Mouse (Mus musculus) MEL (cell line): Measurements from ENCODE around the gene Dock9. TPM values are rescaled to one million over a fixed set of nuclear protein-coding genes. Genes with fewer than 3 reads are reported as not detected.

Source experiments
- DNase-seq: peaks from one replicate; pipeline ENCODE4 v3.0.0; 2011; ENCODE audit warnings: low read depth, low spot score
- H3K27ac ChIP-seq: 2 replicates; pipeline ENCODE4 v1.5.1; 2012; ENCODE audit warnings: low read depth, mild to moderate bottlenecking, control low read depth, low read length, moderate library complexity; ENCODE audit not compliant: control insufficient read depth
- H3K27me3 ChIP-seq, 2 experiments: fragments of 150-350 bp in 1 of 2; sonication (generic) in 1 of 2; 2 replicates each; pipeline ENCODE4 v1.6.1; 2012; ENCODE audit warnings: low read length in 2 of 2, mild to moderate bottlenecking in 2 of 2, improper control_type of control experiment in 1 of 2, moderate library complexity in 1 of 2; ENCODE audit not compliant: insufficient read depth in 2 of 2, control insufficient read depth in 1 of 2
- H3K36me3 ChIP-seq, 2 experiments: 2 replicates each; pipeline ENCODE4 v1.6.1; 2012 to 2014; ENCODE audit warnings: low read length in 2 of 2, improper control_type of control experiment in 1 of 2, inconsistent platforms in 1 of 2, mild to moderate bottlenecking in 1 of 2; ENCODE audit not compliant: insufficient read depth in 2 of 2, control insufficient read depth in 1 of 2
- H3K4me1 ChIP-seq, 2 experiments: fragments of 150-350 bp in 1 of 2; sonication (generic) in 1 of 2; 2 replicates each; pipeline ENCODE4 v1.6.1; 2012; ENCODE audit warnings: low read length in 2 of 2, improper control_type of control experiment in 1 of 2, mild to moderate bottlenecking in 1 of 2; ENCODE audit not compliant: insufficient read depth in 2 of 2, control insufficient read depth in 1 of 2
- H3K4me3 ChIP-seq, 2 experiments: fragments of 150-350 bp in 1 of 2; sonication (generic) in 1 of 2; 2 replicates each; pipeline ENCODE4 v1.5.1; 2012; ENCODE audit warnings: low read depth in 2 of 2, low read length in 2 of 2, mild to moderate bottlenecking in 2 of 2, moderate library complexity in 2 of 2, control low read depth in 1 of 2, improper control_type of control experiment in 1 of 2; ENCODE audit not compliant: control insufficient read depth in 1 of 2, insufficient read depth in 1 of 2
- H3K79me2 ChIP-seq: 2 replicates; pipeline ENCODE4 v1.6.1; 2012; ENCODE audit warnings: mild to moderate bottlenecking, low read length, moderate library complexity; ENCODE audit not compliant: control insufficient read depth, poor library complexity, insufficient read depth
- H3K9ac ChIP-seq: 2 replicates; pipeline ENCODE4 v1.6.1; 2012; ENCODE audit warnings: low read depth, mild to moderate bottlenecking, control low read depth, low read length, moderate library complexity; ENCODE audit not compliant: control insufficient read depth, poor library complexity, severe bottlenecking
- H3K9me3 ChIP-seq: fragments of 150-350 bp; sonication (generic); replicated peaks from 2 replicates; pipeline ENCODE4 v1.6.1; 2012; ENCODE audit warnings: mild to moderate bottlenecking, low read length, improper control_type of control experiment, moderate library complexity; ENCODE audit not compliant: insufficient read depth
- BHLHE40 ChIP-seq: IDR thresholded peaks from 2 replicates; pipeline ENCODE4 v1.6.1; 2012; ENCODE audit warnings: low read depth, mild to moderate bottlenecking, inconsistent platforms, low read length, improper control_type of control experiment, borderline replicate concordance
- CTCF ChIP-seq, 3 experiments: IDR thresholded peaks in 2 of 3; conservative IDR thresholded peaks in 1 of 3; 2 replicates each; pipeline ENCODE4 v1.5.1; 2011 to 2012; ENCODE audit warnings: low read length in 3 of 3, low read depth in 2 of 3, mild to moderate bottlenecking in 2 of 3, improper control_type of control experiment in 1 of 3, inconsistent platforms in 1 of 3, mixed read lengths in 1 of 3, moderate library complexity in 1 of 3; ENCODE audit not compliant: control insufficient read depth in 1 of 3, insufficient read depth in 1 of 3, poor library complexity in 1 of 3, severe bottlenecking in 1 of 3
- ELF1 ChIP-seq: IDR thresholded peaks from 2 replicates; pipeline ENCODE4 v1.6.1; 2014; ENCODE audit warnings: low read depth, mild to moderate bottlenecking, inconsistent platforms, low read length, improper control_type of control experiment, moderate library complexity
- ETS1 ChIP-seq: IDR thresholded peaks from 2 replicates; pipeline ENCODE4 v1.6.1; 2012; ENCODE audit warnings: low read depth, mild to moderate bottlenecking, inconsistent platforms, low read length, improper control_type of control experiment, moderate library complexity
- GABPA ChIP-seq: IDR thresholded peaks from 2 replicates; pipeline ENCODE4 v1.6.1; 2012; ENCODE audit warnings: low read depth, mild to moderate bottlenecking, inconsistent platforms, low read length, improper control_type of control experiment, moderate library complexity
- GATA1 ChIP-seq: IDR thresholded peaks from 2 replicates; pipeline ENCODE4 v1.6.1; 2011; ENCODE audit warnings: low read depth, low read length, improper control_type of control experiment
- HCFC1 ChIP-seq: IDR thresholded peaks from 2 replicates; pipeline ENCODE4 v1.6.1; 2012; ENCODE audit warnings: low read depth, mild to moderate bottlenecking, inconsistent platforms, low read length, improper control_type of control experiment, moderate library complexity
- JUND ChIP-seq: IDR thresholded peaks from 2 replicates; pipeline ENCODE4 v1.6.1; 2011; ENCODE audit warnings: low read depth, mild to moderate bottlenecking, improper control_type of control experiment, low read length
- KAT2A ChIP-seq: conservative IDR thresholded peaks from 2 replicates; pipeline ENCODE4 v1.6.1; 2012; ENCODE audit warnings: low read depth, low read length, improper control_type of control experiment, inconsistent platforms
- MAFK ChIP-seq: IDR thresholded peaks from 2 replicates; pipeline ENCODE4 v1.6.1; 2011; ENCODE audit warnings: low read depth, mild to moderate bottlenecking, low read length, improper control_type of control experiment, borderline replicate concordance
- MAX ChIP-seq: IDR thresholded peaks from 2 replicates; pipeline ENCODE4 v1.6.1; 2011; ENCODE audit warnings: low read length, improper control_type of control experiment
- MAZ ChIP-seq: IDR thresholded peaks from 2 replicates; pipeline ENCODE4 v1.6.1; 2012; ENCODE audit warnings: low read depth, mild to moderate bottlenecking, inconsistent platforms, low read length, improper control_type of control experiment
- MEF2A ChIP-seq: IDR thresholded peaks from 2 replicates; pipeline ENCODE4 v1.6.1; 2014; ENCODE audit warnings: low read depth, mild to moderate bottlenecking, inconsistent platforms, low read length, improper control_type of control experiment; ENCODE audit not compliant: poor library complexity, insufficient replicate concordance, severe bottlenecking; ENCODE audit errors: extremely low read depth
- MYB ChIP-seq: IDR thresholded peaks from 2 replicates; pipeline ENCODE4 v1.6.1; 2011; ENCODE audit warnings: mild to moderate bottlenecking, low read depth, low read length, improper control_type of control experiment
- MYC ChIP-seq: IDR thresholded peaks from 2 replicates; pipeline ENCODE4 v1.6.1; 2011; ENCODE audit warnings: low read depth, mild to moderate bottlenecking, low read length, improper control_type of control experiment, moderate library complexity
- NELFE ChIP-seq: IDR thresholded peaks from 2 replicates; pipeline ENCODE4 v1.6.1; 2011; ENCODE audit warnings: low read depth, low read length, improper control_type of control experiment
- NRF1 ChIP-seq: IDR thresholded peaks from 2 replicates; pipeline ENCODE4 v1.6.1; 2014; ENCODE audit warnings: low read depth, mild to moderate bottlenecking, inconsistent platforms, low read length, improper control_type of control experiment, moderate library complexity; ENCODE audit not compliant: poor library complexity, insufficient read depth, severe bottlenecking
- POLR2A ChIP-seq, 2 experiments: IDR thresholded peaks; 2 replicates each; pipeline ENCODE4 v1.6.1; 2011 to 2012; ENCODE audit warnings: low read length in 2 of 2, mild to moderate bottlenecking in 2 of 2, control low read depth in 1 of 2, improper control_type of control experiment in 1 of 2, low read depth in 1 of 2, moderate library complexity in 1 of 2; ENCODE audit not compliant: control insufficient read depth in 1 of 2, insufficient read depth in 1 of 2, poor library complexity in 1 of 2
- POLR2AphosphoS2 ChIP-seq: IDR thresholded peaks from 2 replicates; pipeline ENCODE4 v1.6.1; 2011; ENCODE audit warnings: low read length, improper control_type of control experiment
- POLR2AphosphoS5 ChIP-seq: IDR thresholded peaks from 2 replicates; pipeline ENCODE4 v1.6.1; 2012; ENCODE audit warnings: low read depth, borderline replicate concordance, mild to moderate bottlenecking, inconsistent platforms, low read length, moderate library complexity, mixed read lengths
- RAD21 ChIP-seq: IDR thresholded peaks from 2 replicates; pipeline ENCODE4 v1.6.1; 2011; ENCODE audit warnings: mild to moderate bottlenecking, low read depth, low read length, improper control_type of control experiment
- RCOR1 ChIP-seq: IDR thresholded peaks from 2 replicates; pipeline ENCODE4 v1.6.1; 2012; ENCODE audit warnings: low read depth, mild to moderate bottlenecking, inconsistent platforms, low read length, improper control_type of control experiment
- SIN3A ChIP-seq: IDR thresholded peaks from 2 replicates; pipeline ENCODE4 v1.6.1; 2012; ENCODE audit warnings: low read length, improper control_type of control experiment, inconsistent platforms
- SMC3 ChIP-seq: IDR thresholded peaks from 2 replicates; pipeline ENCODE4 v1.6.1; 2011; ENCODE audit warnings: low read depth, low read length, improper control_type of control experiment
- TAL1 ChIP-seq: IDR thresholded peaks from 2 replicates; pipeline ENCODE4 v1.6.1; 2012; ENCODE audit warnings: mild to moderate bottlenecking, inconsistent platforms, low read length, moderate library complexity, mixed read lengths
- TCF12 ChIP-seq: IDR thresholded peaks from 2 replicates; pipeline ENCODE4 v1.6.1; 2014; ENCODE audit warnings: low read depth, mild to moderate bottlenecking, inconsistent platforms, low read length, improper control_type of control experiment, moderate library complexity
- ZC3H11A ChIP-seq: IDR thresholded peaks from 2 replicates; pipeline ENCODE4 v1.6.1; 2012; ENCODE audit warnings: low read depth, mild to moderate bottlenecking, inconsistent platforms, low read length, improper control_type of control experiment
- ZKSCAN1 ChIP-seq: IDR thresholded peaks from 2 replicates; pipeline ENCODE4 v1.6.1; 2012; ENCODE audit warnings: low read depth, mild to moderate bottlenecking, inconsistent platforms, low read length, improper control_type of control experiment, moderate library complexity
- ZMIZ1 ChIP-seq: IDR thresholded peaks from 2 replicates; pipeline ENCODE4 v1.6.1; 2012; ENCODE audit warnings: low read depth, mild to moderate bottlenecking, inconsistent platforms, low read length, improper control_type of control experiment, moderate library complexity
- polyA plus RNA-seq, 2 experiments: library from polyadenylated mRNA; stranded (reverse) in 1 of 2; unstranded in 1 of 2; fragments of >175 nt in 1 of 2; fragments of >200 nt in 1 of 2; gene quantifications; 2 replicates each; pipeline versions ENCODE4 v1.2.1 to v1.2.4; 2012; ENCODE audit warnings: low replicate concordance in 2 of 2, low read depth in 1 of 2; ENCODE audit not compliant: insufficient read length in 2 of 2, insufficient read depth in 1 of 2, missing spikeins in 1 of 2
- total RNA-seq: library from RNA; depleted of rRNA; stranded (reverse); fragments of 300-350 nt; gene quantifications from 2 replicates; pipeline ENCODE4 v1.2.3, GENCODE M21; 2012

Gene Dock9
- total and polyA plus RNA-seq, 3 experiments, result 6.3 to 9.4 TPM; not detected in 1

GRCm38 (mm10) chr14:121608522-121608921 lies 189.1 kb downstream of the Dock9 start:
- H3K4me3 ChIP-seq, result no peak overlapping the region
- no peak overlapping the region for H3K27ac ChIP-seq
- TF ChIP-seq ZMIZ1 (no peak), POLR2AphosphoS5 (no peak), GABPA (no peak), KAT2A (no peak), ZC3H11A (no peak), SMC3 (no peak), CTCF (IDR thresholded peaks at IDR 0.05 in 2 of 3, conservative IDR thresholded peaks at IDR 0.05 in 1 of 3; ENCODE audit: control insufficient read depth in 1 of 3, insufficient read depth in 1 of 3, low read depth in 2 of 3, low read length in 3 of 3, poor library complexity in 1 of 3, severe bottlenecking in 1 of 3) (no peak), ELF1 (no peak), HCFC1 (no peak), BHLHE40 (no peak), MAZ (no peak), MAX (no peak), MEF2A (no peak), RCOR1 (no peak), ETS1 (no peak), MYC (no peak), MYB (no peak), JUND (no peak), TCF12 (no peak)
- TF ChIP-seq, all 39 proteins: peak for 0
- DNase-seq, result no peak
- Histone ChIP-seq H3K79me2 (no peaks in the 10 kb centered on the region), H3K36me3 (no peaks in the 10 kb centered on the region), H3K9ac (no peak overlapping the region), H3K9me3 (no peaks in the 10 kb centered on the region), H3K4me1 (no peaks in the 10 kb centered on the region), H3K27me3 (no peaks in the 10 kb centered on the region)

DNA sequence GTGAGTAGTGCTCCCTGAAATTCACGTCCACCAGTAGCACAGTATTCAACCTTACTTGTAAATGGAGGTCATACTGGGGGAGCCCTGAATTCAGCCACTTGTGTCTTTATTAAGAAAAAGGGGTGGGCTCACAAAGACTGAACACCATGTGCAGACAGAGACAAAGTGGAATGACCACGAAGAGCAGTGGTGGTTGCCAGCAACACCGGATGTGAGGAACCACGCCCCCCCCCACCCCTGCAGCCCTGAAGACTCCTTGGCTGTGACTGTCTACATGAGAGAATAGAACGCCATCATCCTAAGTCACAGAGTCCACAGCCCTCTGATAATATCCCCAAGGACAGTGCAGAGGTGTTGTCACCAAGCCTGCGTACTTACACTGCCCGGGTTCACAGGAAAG lies 191.2 kb downstream of the Dock9 start:
- no peak for TF ChIP-seq POLR2A (IDR thresholded peaks at IDR 0.05; ENCODE audit: control insufficient read depth in 1 of 2, insufficient read depth in 1 of 2, low read depth in 1 of 2, low read length in 2 of 2, poor library complexity in 1 of 2)
- no peak for TF ChIP-seq JUND
- no peak for TF ChIP-seq ZKSCAN1
- no peak for TF ChIP-seq GATA1
- TF ChIP-seq TAL1, result no peak
- no peak for TF ChIP-seq POLR2AphosphoS2
- no peak for TF ChIP-seq MAFK
- TF ChIP-seq RAD21, result no peak
- no peak for TF ChIP-seq ELF1
- no peak for TF ChIP-seq BHLHE40
- no peak for TF ChIP-seq POLR2AphosphoS5
- TF ChIP-seq SIN3A, result no peak
- no peak for TF ChIP-seq TCF12
- TF ChIP-seq NRF1, result no peak
- TF ChIP-seq NELFE, result no peak
- TF ChIP-seq, all 39 proteins: peak for 0
- Histone ChIP-seq H3K4me1 (no peaks in the 10 kb centered on the region), H3K27me3 (no peaks in the 10 kb centered on the region), H3K79me2 (no peaks in the 10 kb centered on the region), H3K9ac (no peak overlapping the region), H3K9me3 (no peaks in the 10 kb centered on the region), H3K36me3 (no peaks in the 10 kb centered on the region), H3K4me3 (no peak overlapping the region), H3K27ac (no peak overlapping the region)
- DNase-seq, result no peak
